Mouse (Mus musculus) megakaryocyte progenitor cell, adult 5-6 weeks (primary cell): ENCODE measurements around the gene Srrm3. TPM values are rescaled to one million over a fixed set of nuclear protein-coding genes. Genes with fewer than 3 reads are reported as not detected.

Experiments used
- total RNA-seq, 2 experiments: library from RNA; stranded (forward) in 1 of 2; stranded (reverse) in 1 of 2; fragments of 157-497, 149-512 nt in 1 of 2; fragments of 200-1000 nt in 1 of 2; gene quantifications; 2 replicates each; pipeline versions ENCODE4 v1.2.3 to v1.2.4; 2015 to 2017

Srrm3 gene
- total RNA-seq, 2 experiments from 2014 or later, result not detected

Other genes starting within 250 kb of the Srrm3 start
- not detected in 2 replicates for gene Ccl26, start 243.3 kb upstream of the Srrm3 start, total RNA-seq (2015)
- not detected in 2 replicates for gene Ccl26, start 243.3 kb upstream of the Srrm3 start, total RNA-seq (2017)
- 0.56 and 1.1 TPM in 2 replicates for gene Ccl24, start 233.8 kb upstream of the Srrm3 start, total RNA-seq (2015)
- not detected in 2 replicates for gene Ccl24, start 233.8 kb upstream of the Srrm3 start, total RNA-seq (2017)
- 14.2 and 17.1 TPM in 2 replicates for gene Rhbdd2, start 174.3 kb upstream of the Srrm3 start, total RNA-seq (2015)
- 3.0 and 4.6 TPM in 2 replicates for gene Rhbdd2, start 174.3 kb upstream of the Srrm3 start, total RNA-seq (2017)
- gene Por, start 136.9 kb upstream of the Srrm3 start, total RNA-seq (2015), result 12.7 and 21.3 TPM in 2 replicates
- gene Por, start 136.9 kb upstream of the Srrm3 start, total RNA-seq (2017), result 25.2 and 36.5 TPM in 2 replicates
- 8.5 and 11.6 TPM in 2 replicates for gene Tmem120a, start 62.4 kb upstream of the Srrm3 start, total RNA-seq (2015)
- gene Tmem120a, start 62.4 kb upstream of the Srrm3 start, total RNA-seq (2017), result 8.2 and 19.1 TPM in 2 replicates
- not detected in 2 replicates for gene Styxl1, start 28.5 kb upstream of the Srrm3 start, total RNA-seq (2015)
- gene Styxl1, start 28.5 kb upstream of the Srrm3 start, total RNA-seq (2017), result not detected in 2 replicates
- 415 and 419 TPM in 2 replicates for gene Mdh2, start 28.4 kb upstream of the Srrm3 start, total RNA-seq (2015)
- gene Mdh2, start 28.4 kb upstream of the Srrm3 start, total RNA-seq (2017), result 185 and 192 TPM in 2 replicates
- not detected in 2 replicates for gene Hspb1, start 81.0 kb downstream of the Srrm3 start, total RNA-seq (2015)
- not detected in 2 replicates for gene Hspb1, start 81.0 kb downstream of the Srrm3 start, total RNA-seq (2017)
- 124 and 130 TPM in 2 replicates for gene Ywhag, start 127.7 kb downstream of the Srrm3 start, total RNA-seq (2015)
- gene Ywhag, start 127.7 kb downstream of the Srrm3 start, total RNA-seq (2017), result 87.4 and 88.3 TPM in 2 replicates
- gene Ssc4d, start 167.6 kb downstream of the Srrm3 start, total RNA-seq (2015), result 3.3 and 6.8 TPM in 2 replicates
- 2.0 and 2.3 TPM in 2 replicates for gene Ssc4d, start 167.6 kb downstream of the Srrm3 start, total RNA-seq (2017)
- gene Zp3, start 173.2 kb downstream of the Srrm3 start, total RNA-seq (2015), result 0.10 TPM in 1 of 2 replicates, not detected in the other
- gene Zp3, start 173.2 kb downstream of the Srrm3 start, total RNA-seq (2017), result not detected in 2 replicates
- gene Dtx2, start 187.9 kb downstream of the Srrm3 start, total RNA-seq (2015), result 12.9 and 13.7 TPM in 2 replicates
- gene Dtx2, start 187.9 kb downstream of the Srrm3 start, total RNA-seq (2017), result 4.7 and 5.5 TPM in 2 replicates
- not detected in 2 replicates for gene Upk3b, start 231.6 kb downstream of the Srrm3 start, total RNA-seq (2015)
- not detected in 2 replicates for gene Upk3b, start 231.6 kb downstream of the Srrm3 start, total RNA-seq (2017)
- gene Upk3bl, start 247.6 kb downstream of the Srrm3 start, total RNA-seq (2015), result 0.59 and 1.4 TPM in 2 replicates
- 0.17 and 1.0 TPM in 2 replicates for gene Upk3bl, start 247.6 kb downstream of the Srrm3 start, total RNA-seq (2017)